Mouse (Mus musculus) brown adipose tissue, adult 24 weeks (tissue): Measurements from ENCODE around the gene Filip1l. TPM values are rescaled to one million over a fixed set of nuclear protein-coding genes. Genes with fewer than 3 reads are reported as not detected.

Source experiments
- polyA plus RNA-seq: library from polyadenylated mRNA; stranded (reverse); fragments of >200 nt; gene quantifications from 2 replicates; pipeline ENCODE4 v1.2.4, GENCODE M21; 2012; ENCODE audit not compliant: missing spikeins, insufficient read depth, insufficient read length

Gene Filip1l
- polyA plus RNA-seq, 1 experiment: 11.5 TPM

Other genes with a start within 250 kb of the Filip1l start
- 34.9 and 35.8 TPM in 2 replicates for gene Tomm70a, start 231.4 kb upstream of the Filip1l start, polyA plus RNA-seq
- 96.0 and 102 TPM in 2 replicates for gene Nit2, start 185.8 kb upstream of the Filip1l start, polyA plus RNA-seq
- 13.4 and 17.2 TPM in 2 replicates for gene Tbc1d23, start 121.6 kb upstream of the Filip1l start, polyA plus RNA-seq
- gene Tmem30c, start 60.2 kb upstream of the Filip1l start, polyA plus RNA-seq: not detected in 2 replicates